Mouse (Mus musculus): ENCODE data around the gene Dimt1.
A peak's percentile ranks its signal among the peaks of the same experiment; 100 is the strongest.
"Not testable (repeated sequence)": the region's sequence is repeated elsewhere in the genome, so short reads cannot be mapped to it uniquely, and the experiment has no call there.

The Dimt1 gene

GRCm38 (mm10) chr13:106946594-106947540, at the start of gene Dimt1:
Dimt1 (plus strand) TSS chr13:106947127.
- ATAC-seq (ENCODE audit: low TSS enrichment), result peak; percentile 98

GRCm38 (mm10) chr13:106904637-106905036, 42.3 kb upstream of the Dimt1 start:
- ATAC-seq (ENCODE audit: low TSS enrichment), result no peak

- ATAC-seq (ENCODE audit: low TSS enrichment), result not testable (repeated sequence)
Measured at GRCm38 (mm10) chr13:106905154-106905553, 41.8 kb upstream of the Dimt1 start.

- no peak for ATAC-seq (ENCODE audit: low TSS enrichment)
Measured at GRCm38 (mm10) chr13:106907273-106907672, 39.7 kb upstream of the Dimt1 start.

GRCm38 (mm10) chr13:106910096-106910495, 36.8 kb upstream of the Dimt1 start:
- no peak for ATAC-seq (ENCODE audit: low TSS enrichment)

- no peak for ATAC-seq (ENCODE audit: low TSS enrichment)
Measured at GRCm38 (mm10) chr13:106913125-106913736, 33.7 kb upstream of the Dimt1 start.

- peak; percentile 82 for ATAC-seq (ENCODE audit: low TSS enrichment)
Measured at GRCm38 (mm10) chr13:106918322-106919050, 28.4 kb upstream of the Dimt1 start.

- ATAC-seq (ENCODE audit: low TSS enrichment), result not testable (repeated sequence)
Measured at GRCm38 (mm10) chr13:106925921-106926320, 21.0 kb upstream of the Dimt1 start.

GRCm38 (mm10) chr13:106928296-106928695, 18.6 kb upstream of the Dimt1 start:
- no peak for ATAC-seq (ENCODE audit: low TSS enrichment)

GRCm38 (mm10) chr13:106929201-106929600, 17.7 kb upstream of the Dimt1 start:
- ATAC-seq (ENCODE audit: low TSS enrichment), result peak; percentile 34

GRCm38 (mm10) chr13:106935871-106936255, 11.1 kb upstream of the Dimt1 start:
- no peak for ATAC-seq (ENCODE audit: low TSS enrichment)

- ATAC-seq (ENCODE audit: low TSS enrichment), result peak; percentile 98
Measured at GRCm38 (mm10) chr13:106936256-106937137, 10.4 kb upstream of the Dimt1 start, which contains the start of gene Ipo11. Ipo11 (minus strand) TSS chr13:106936958.

GRCm38 (mm10) chr13:106937138-106937472, 9.8 kb upstream of the Dimt1 start:
- ATAC-seq (ENCODE audit: low TSS enrichment), result no peak

GRCm38 (mm10) chr13:106941211-106941976, 5.5 kb upstream of the Dimt1 start:
- no peak for ATAC-seq (ENCODE audit: low TSS enrichment)

GRCm38 (mm10) chr13:106942721-106943120, 4.2 kb upstream of the Dimt1 start:
- no peak for ATAC-seq (ENCODE audit: low TSS enrichment)

GRCm38 (mm10) chr13:106945518-106945917, 1.4 kb upstream of the Dimt1 start:
- no peak for ATAC-seq (ENCODE audit: low TSS enrichment)

- ATAC-seq (ENCODE audit: low TSS enrichment), result no peak
Measured at GRCm38 (mm10) chr13:106947583-106947982, 656 bp downstream of the Dimt1 start.

- ATAC-seq (ENCODE audit: low TSS enrichment), result no peak
Measured at GRCm38 (mm10) chr13:106954880-106955279, 8.0 kb downstream of the Dimt1 start.

GRCm38 (mm10) chr13:106957554-106957953, 10.6 kb downstream of the Dimt1 start:
- no peak for ATAC-seq (ENCODE audit: low TSS enrichment)

GRCm38 (mm10) chr13:106958286-106958685, 11.4 kb downstream of the Dimt1 start:
- no peak for ATAC-seq (ENCODE audit: low TSS enrichment)

- no peak for ATAC-seq (ENCODE audit: low TSS enrichment)
Measured at GRCm38 (mm10) chr13:106960557-106960956, 13.6 kb downstream of the Dimt1 start.

Measured in frontal cortex, adult (tissue).